Mouse (Mus musculus): ENCODE measurements around the gene Ubl7.

The Ubl7 gene

DNA sequence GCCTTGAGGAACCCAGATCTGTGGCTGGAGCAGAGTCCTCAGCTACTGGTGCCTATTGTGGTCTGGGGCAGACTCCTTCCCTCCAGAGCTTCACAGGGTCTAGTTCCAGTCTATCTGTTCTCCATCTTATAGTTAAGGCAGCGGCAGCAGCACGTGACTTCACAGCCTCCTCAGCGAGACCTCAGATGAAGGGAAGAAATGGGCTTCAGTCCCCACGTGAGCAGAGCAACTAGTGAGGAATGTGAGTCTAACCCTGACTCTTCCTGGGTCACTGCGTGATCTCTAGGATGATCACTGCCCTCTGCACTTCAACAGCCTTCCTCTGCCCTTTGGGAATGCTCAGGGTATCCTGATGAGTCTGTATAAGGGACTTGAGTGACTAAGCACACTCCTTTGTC lies 53.2 kb downstream of the Ubl7 start:
- CTCF ChIA-PET, result interaction anchor here (0.5 kb wide), 1 partner anchor 152 kb away, joined by 3 read pairs; no protein-coding TSS in a partner anchor

DNA sequence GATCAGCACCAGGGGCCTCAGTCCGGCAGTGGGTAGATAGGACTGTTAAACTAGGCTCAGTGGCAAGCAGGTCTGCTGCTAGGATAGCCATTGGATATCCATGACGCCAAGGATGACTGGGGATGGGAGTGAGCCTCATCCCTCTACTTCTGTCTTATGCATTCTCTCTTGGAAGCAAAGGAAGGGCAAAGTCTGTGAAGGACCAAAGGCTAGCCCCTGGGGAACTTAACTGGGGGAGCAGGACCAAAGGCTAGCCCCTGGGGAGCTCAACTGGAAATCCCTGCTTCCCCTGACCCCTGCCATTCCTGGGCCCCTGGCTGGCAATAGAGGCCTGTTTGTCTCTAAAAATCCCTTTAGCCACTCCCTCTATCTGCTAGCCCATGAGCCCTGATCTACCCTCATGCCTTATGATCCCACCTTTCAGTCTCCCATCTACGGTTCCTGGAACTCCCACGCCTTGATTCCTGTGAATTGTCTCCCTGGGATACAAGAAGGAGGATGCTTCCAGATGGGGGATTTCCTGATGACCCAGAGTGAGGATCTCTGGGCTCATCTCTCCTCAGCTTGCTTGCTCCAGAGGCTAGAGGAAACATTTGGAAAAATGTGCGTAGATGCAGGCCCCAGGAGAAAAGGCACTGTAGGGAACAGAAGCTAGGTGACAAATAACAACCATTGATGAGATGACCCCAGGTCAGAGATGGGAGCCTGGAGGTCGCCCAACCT lies 53.9 kb downstream of the Ubl7 start:
- CTCF ChIA-PET, result interaction anchor here (0.5 kb wide), 2 partner anchors 43 to 152 kb away, joined by 3 to 6 read pairs; no protein-coding TSS in a partner anchor

DNA sequence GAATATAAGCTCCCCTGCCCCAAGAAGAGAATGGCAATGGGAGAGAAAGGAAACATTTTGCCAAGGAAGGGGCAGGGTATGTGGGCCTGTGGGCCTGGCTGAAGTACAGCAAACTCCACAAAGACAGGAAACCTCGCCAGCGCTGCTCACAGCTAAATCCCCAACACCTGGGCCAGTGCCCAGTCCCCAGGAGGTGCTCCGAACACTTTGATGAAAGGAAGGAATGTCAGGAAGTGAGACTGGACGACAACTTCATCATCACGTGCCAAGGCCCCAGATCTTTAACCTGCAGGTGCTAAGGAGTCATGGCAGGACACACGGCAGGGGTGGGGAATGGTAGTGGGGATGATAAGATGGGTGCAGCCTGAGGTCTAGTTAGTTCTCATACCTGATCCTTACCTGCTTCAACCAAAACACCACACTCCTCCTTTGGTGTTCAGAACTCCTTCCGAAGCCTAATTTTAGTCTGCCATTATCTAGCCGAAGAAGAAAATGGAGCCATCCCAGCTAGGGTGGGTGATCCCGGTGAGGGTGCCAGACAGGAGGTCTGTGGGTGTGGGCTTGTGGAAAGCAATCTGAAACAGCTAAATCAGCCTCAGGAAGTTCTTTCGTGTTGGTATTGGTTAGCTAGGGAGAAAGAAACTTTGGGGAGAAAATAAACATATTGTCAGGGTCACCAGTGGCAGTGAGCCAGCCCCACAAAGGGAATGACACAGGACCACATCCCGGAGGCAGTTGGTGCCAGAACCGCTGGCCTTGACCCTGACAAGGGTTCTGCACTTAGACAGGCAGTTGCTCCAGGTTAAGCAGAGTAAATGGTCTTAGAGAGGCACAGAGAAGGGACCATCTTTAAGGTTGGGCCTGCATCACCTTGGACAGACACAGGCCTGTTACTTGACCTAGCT lies 54.8 kb downstream of the Ubl7 start:
- CTCF ChIA-PET, result interaction anchor here (0.5 kb wide), 1 partner anchor 42 kb away, joined by 6 read pairs; no protein-coding TSS in a partner anchor

DNA sequence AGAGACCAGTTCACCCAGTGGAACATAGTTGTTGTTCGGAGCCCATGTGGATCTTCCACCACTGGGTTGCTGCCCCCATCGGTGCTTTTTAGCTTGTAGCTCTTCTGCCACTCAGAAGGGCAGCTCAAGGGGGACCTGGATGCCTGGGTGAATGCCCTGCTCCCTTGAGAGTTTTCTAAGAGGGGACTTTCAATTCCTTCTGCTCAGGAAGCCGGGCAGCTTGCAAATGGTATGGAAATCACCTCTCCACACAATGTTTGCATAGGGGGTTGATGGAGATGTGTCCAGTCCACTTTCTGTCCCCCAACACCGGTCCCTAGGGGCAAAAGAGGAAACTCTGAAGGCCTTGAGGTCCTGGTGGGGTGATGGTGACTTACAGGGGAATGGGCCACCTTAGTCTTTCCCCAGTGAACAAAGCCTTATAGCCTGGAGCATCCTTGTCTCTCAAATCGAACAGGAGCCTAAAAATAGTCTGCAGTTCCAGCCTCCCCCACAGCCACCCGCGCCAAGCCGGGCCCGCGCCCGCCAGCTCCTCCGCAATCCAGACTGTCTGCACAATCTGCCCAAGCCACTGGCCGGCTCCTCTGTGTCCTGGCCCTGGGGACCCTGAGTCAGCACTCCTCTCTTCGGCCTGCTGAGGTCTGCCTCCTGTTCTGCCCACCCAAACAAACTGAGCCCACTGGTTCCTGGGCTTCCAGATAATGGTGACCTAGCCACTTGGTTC lies 56.6 kb downstream of the Ubl7 start:
- CTCF ChIA-PET, result interaction anchor here (0.6 to 0.8 kb wide), 2 partner anchors 23 to 1078 kb away, joined by 4 to 6 read pairs; no protein-coding TSS in a partner anchor

DNA sequence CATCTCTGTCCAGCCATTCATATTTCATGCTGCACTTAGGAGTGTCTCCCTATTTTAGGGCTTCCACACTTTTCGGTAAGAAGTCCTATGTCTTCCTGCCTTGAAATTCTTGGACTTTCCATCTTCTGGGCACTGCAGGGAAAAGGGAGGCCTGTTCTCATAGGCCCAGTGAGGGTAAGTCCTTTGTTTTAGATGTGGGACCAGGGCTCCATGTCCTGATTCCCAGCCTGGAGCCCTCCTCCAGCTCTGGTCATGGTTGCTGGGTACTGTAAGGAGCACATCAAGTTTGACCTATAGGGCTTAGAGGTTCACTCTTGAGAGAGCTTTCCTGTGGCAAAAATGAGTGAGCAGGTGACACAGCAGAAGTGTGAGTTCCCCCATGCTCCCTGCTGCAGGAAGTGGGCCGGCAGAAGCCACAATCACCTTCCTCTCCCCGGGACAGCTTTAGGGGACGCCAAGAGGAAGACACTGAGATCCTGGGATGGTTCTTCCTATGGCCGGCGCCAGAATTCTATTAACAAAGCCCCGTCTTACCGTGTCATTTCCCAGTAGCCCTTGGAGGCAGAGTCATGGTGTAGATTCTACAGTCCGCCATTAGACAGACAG lies 57.5 kb downstream of the Ubl7 start:
- CTCF ChIA-PET, result interaction anchor here (0.8 kb wide), 1 partner anchor 22 kb away, joined by 4 read pairs; no protein-coding TSS in a partner anchor

DNA sequence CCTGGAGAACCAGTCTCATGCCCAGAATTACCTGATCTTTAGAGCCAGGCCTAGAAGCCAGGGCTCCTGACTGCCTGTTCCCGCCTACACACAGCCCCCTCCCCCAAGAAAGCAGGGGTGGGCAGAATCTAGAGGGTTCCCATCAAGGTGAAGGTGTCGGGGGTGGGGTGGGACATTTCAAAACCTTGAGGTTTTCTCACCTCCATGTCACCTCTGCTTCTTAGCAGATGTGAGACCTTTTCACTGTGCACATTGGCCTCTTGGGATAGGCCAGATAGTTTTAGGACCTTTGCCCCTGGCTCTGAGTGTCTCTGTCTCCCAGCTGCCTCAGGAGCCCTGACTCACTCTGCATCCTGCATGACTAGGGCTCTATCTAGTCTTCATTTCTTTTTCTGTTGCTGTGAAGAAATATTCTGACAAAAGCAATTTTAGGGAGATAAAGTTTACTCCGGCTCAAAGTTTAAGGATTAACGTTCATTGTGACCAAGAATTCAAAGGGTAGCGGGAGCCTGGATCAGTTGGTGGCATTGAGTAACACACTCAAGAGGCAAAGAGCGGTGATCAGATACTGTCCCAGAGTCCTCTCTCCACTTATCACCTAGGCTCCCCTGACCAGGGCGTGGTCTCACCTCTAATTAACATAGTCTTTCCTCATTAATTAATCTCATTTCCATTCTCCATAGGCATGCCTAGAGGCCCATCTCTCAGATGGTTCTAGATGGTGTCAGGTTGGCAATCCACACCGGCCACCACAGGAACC lies 58.2 kb downstream of the Ubl7 start:
- CTCF ChIA-PET, result no interaction called here

DNA sequence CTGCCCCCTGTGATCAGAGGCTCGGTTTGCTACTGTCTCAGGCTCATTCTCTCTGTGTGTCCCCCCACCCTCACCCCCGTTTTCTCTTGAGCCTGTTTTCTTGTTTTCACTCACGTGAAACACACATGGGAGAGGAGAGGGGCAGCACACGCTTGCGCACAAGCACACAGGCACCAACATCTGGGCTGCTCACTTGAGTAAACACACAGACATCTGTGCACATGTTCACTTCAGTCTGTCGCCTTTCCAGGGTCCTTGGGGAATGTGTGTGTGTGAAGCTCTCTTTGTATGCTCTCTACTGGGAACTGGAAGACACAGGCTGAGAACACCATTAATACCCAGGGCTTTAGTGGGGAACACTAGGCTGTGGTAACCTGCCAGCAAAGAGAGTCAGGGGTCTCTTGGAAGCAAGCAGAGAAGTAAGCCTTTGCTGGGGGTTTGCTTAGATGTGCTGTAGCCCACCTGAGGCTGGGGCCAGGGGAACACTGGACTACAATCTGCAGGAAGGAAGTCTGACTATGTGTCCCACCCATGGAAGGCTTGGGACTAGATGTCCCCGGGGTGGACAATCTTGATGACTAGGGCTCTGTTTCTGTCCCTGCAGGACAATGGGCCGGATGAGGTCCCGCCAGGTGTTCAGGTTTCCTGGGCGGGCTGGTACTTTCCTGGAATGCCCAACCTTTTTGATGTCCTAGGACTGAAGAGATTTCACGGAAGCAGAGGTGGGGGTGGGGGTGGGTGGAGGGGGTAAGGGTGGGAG lies 59.1 kb downstream of the Ubl7 start:
- CTCF ChIA-PET, result no interaction called here

DNA sequence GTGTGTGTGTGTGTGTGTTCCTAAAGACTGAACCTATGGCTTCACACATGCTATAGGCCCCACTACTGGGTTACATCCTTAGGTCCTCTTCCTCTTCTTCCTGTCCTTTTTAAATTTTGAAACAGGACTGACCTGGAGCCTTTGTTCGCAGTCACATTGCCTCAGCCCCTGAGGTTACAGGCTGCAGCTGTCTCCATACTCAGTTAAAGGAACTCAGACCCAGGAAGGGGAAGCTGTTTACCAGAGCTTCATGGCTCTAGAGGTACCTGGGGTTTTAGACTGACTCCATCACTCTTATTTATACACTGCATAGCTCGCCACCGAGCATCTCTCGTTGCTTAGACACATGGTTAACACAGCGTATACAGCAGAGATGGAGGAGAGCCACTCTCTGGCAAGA lies 60.6 kb downstream of the Ubl7 start:
- CTCF ChIA-PET, result interaction anchor here (0.7 to 1.4 kb wide), 3 partner anchors 9 to 354 kb away, joined by 3 to 6 read pairs (median 4); no protein-coding TSS in a partner anchor

DNA sequence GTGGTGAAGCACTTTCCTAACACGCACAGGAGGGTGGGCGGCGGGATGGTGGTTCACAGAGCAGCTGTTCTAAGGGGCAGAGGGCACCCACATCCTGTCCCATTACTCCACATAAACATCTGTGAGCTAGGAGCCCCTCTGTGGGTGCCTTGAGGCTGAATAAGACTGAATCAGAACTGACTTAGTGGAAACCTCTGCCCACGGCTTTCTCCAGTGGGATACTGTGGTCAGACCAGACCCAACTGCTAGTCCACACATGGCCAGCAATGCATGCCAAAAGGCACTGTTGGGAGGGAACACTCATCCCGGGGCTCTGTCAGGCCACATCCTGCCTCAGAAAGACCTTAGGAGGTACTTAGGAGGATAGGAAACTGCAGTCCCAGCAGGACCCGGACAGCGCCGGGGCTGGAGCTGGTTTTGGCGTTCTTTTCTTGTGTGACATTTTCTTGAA lies 61.4 kb downstream of the Ubl7 start:
- CTCF ChIA-PET, result interaction anchor here (1.0 to 1.4 kb wide), 2 partner anchors 10 to 13 kb away, joined by 4 to 6 read pairs; no protein-coding TSS in a partner anchor

DNA sequence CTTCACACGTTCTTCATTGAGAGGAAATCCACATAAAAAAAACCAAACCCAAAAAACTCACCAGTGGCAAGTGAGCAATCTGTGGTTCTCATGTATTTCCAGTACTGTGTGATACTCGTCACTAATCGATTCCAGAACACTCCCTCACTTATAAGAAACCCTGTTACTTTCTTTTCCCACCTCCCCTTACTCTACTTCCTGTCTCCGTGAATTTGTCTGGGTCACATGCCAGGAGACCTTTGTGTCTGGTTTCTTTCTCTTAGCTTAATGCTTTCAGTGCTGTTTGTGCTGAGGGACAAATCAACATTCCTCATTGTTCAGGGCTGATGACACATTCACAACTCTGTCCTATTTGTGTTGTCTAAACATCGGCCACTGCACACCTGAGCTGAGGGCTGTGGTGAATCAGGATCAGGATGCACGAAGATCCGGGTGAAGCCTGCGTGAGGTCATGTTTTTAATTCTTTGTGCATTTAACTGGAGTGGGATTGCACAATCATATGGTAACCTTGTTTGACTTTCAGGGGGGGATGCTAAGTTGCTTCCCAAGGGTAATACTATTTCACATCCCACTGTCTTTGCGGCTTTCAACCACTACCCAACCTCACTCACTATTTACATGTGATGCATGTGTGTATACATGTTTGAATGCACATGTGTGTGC lies 62.1 kb downstream of the Ubl7 start:
- CTCF ChIA-PET, result interaction anchor here (0.7 kb wide), 2 partner anchors 11 to 200 kb away, joined by 3 to 6 read pairs; no protein-coding TSS in a partner anchor

DNA sequence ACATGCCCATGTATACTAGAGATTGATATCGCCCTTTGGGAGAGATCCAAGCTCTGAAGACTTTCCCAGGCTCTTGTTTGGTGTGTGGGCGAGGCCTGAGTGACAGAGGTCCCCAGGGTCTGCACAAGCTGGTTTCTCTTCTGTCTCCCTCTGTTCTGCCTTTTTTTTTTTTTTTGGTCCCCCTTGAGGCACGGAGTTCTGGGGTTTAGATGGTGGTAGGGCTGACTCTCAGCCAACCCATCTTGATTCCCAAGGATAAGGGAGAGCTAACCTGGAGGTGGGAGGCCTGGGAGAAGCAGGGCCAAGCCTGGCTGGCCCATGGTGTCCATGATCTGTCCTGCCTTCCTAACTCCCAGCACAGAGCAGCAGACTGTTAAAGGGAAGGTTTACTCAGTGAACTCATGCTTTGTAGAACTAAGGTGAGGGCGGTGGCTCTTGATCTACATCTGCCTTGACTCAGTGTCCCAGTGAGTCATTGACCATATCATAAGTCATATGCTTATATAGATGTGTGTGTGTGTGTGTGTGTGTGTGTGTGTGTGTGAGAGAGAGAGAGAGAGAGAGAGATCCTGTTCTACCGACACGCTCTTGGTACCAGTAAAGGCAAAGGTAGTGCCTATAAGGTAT lies 62.8 kb downstream of the Ubl7 start:
- CTCF ChIA-PET, result interaction anchor here (0.6 to 0.7 kb wide), 3 partner anchors 11 to 201 kb away, joined by 3 to 6 read pairs (median 3); no protein-coding TSS in a partner anchor

DNA sequence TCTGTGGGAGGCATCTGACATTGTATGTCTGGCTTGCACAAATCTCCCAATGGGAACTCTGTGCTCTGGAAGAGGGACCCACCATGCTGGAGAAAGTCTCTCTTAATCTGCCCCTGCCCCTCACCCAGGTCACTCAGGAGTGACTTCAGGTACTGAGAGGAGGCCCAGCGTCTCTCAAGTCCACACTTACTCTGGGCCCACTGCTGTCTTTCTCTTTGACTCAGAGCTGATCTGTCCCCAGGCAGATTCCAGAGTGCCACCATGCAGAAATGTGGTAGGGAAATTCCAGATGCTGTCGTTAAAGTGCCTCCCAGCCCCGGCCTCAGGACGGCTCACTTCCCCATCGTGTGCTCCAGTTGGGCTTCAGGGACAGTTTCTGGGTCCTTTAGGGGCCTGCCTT lies 63.4 kb downstream of the Ubl7 start:
- CTCF ChIA-PET, result interaction anchor here (0.6 to 1.6 kb wide), 2 partner anchors 39 to 139 kb away, joined by 3 to 9 read pairs; no protein-coding TSS in a partner anchor

DNA sequence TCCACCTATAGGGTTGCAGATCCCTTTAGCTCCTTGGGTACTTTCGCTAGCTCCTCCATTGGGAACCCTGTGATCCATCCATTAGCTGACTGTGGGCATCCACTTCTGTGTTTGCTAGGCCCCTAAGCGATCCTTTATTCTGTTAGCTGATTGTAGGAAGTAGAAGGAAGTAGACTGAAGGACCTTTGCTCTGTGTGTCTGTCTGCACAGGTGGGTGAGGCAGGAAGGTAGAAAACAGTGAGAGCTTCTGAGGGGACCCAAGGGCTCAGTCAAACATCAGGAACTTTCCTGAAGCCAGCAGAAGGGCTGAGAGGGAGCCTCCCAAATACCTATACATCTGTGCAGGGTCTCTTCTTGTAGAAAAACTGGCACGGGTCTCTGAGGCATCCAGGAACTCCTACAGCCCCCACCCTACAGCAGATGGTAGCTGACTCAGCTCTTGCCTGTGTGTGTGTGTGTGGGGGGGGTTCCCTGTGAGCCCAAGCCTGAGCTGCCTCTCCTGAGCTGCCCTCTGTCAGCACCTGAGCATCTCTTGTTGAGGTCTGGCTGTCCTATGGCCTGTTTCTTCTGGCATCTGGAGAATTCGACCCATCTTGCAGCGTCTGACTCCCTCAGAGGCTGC lies 64.5 kb downstream of the Ubl7 start:
- CTCF ChIA-PET, result interaction anchor here (0.7 to 1.6 kb wide), 2 partner anchors 14 to 40 kb away, joined by 3 to 9 read pairs; no protein-coding TSS in a partner anchor

DNA sequence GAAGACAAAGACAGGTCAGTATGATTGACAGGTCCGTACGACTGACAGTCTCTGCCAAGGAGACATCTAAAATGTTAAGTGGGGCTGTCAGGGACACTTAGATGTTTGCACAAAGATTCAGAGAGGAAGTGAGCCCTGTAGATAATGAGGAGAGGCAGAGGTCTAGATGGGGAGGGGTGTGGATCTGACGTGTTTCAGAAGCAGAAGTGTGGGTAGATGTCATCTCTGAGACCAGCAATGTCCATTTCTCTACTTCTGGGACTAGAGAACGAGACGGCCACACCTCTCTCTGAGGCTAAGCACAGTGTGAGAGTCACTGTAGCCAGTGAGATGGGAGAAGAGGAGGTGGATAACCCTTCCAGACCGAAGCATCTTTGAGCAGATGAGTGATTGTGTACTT lies 67.2 kb downstream of the Ubl7 start:
- CTCF ChIA-PET, result no interaction called here

DNA sequence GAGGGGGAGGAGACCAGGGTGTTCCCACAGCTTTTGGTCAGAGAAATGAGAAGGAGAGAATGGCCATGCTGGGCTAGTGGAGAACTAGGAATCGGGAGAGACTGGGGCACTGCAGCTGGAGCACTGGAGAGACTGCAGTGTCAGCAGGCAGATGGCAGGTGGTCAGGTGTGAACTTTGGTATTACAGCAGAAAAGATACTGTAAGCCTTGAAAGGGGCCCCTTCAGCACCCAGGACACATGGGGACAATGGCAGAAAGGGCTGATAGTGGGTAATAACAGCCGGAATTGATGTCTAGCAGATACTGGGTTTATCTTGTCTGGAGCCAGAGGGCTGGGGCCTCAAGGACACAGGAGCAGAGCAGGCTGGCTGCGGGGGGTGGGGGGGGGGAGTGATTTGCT lies 68.1 kb downstream of the Ubl7 start:
- CTCF ChIA-PET, result interaction anchor here (0.9 kb wide), 1 partner anchor 43 kb away, joined by 3 read pairs; no protein-coding TSS in a partner anchor
